Mouse (Mus musculus): ENCODE data around the gene Hist1h3b. TPM values are rescaled to one million over a fixed set of nuclear protein-coding genes. Genes with fewer than 3 reads are reported as not detected.
"Not testable (repeated sequence)": the region's sequence is repeated elsewhere in the genome, so short reads cannot be mapped to it uniquely, and the experiment has no call there.

Gene Hist1h3b
- total RNA-seq (2014; fragmentation: Nextera tagmentation) (324 and 486 TPM in 2 replicates), total RNA-seq (2017) (276 and 731 TPM in 2 replicates)

- ATAC-seq (replicated peaks; ENCODE audit: low FRiP score, low TSS enrichment, poor library complexity, severe bottlenecking), result peak; percentile 71
Measured at GRCm38 (mm10) chr13:23752067-23752741, at the start of gene Hist1h3b. Gene Hist1h3b (plus strand): TSS chr13:23752267.

- ATAC-seq (replicated peaks; ENCODE audit: low FRiP score, low TSS enrichment, poor library complexity, severe bottlenecking), result not testable (repeated sequence)
Measured at GRCm38 (mm10) chr13:23702801-23703200, 49.3 kb upstream of the Hist1h3b start.

- no peak for ATAC-seq (replicated peaks; ENCODE audit: low FRiP score, low TSS enrichment, poor library complexity, severe bottlenecking)
Measured at GRCm38 (mm10) chr13:23705751-23706356, 46.2 kb upstream of the Hist1h3b start.

GRCm38 (mm10) chr13:23706771-23707170 is 45.3 kb upstream of the Hist1h3b start:
- no peak for ATAC-seq (replicated peaks; ENCODE audit: low FRiP score, low TSS enrichment, poor library complexity, severe bottlenecking)

GRCm38 (mm10) chr13:23708041-23708440 is 44.0 kb upstream of the Hist1h3b start:
- no peak for ATAC-seq (replicated peaks; ENCODE audit: low FRiP score, low TSS enrichment, poor library complexity, severe bottlenecking)

- ATAC-seq (replicated peaks; ENCODE audit: low FRiP score, low TSS enrichment, poor library complexity, severe bottlenecking), result no peak
Measured at GRCm38 (mm10) chr13:23708654-23709053, 43.4 kb upstream of the Hist1h3b start.

- no peak for ATAC-seq (replicated peaks; ENCODE audit: low FRiP score, low TSS enrichment, poor library complexity, severe bottlenecking)
Measured at GRCm38 (mm10) chr13:23709714-23710373, 42.2 kb upstream of the Hist1h3b start.

GRCm38 (mm10) chr13:23710374-23711089 is 41.5 kb upstream of the Hist1h3b start, which contains the start of gene Hfe:
Gene Hfe (minus strand): TSS chr13:23710854.
- peak; percentile 73 for ATAC-seq (replicated peaks; ENCODE audit: low FRiP score, low TSS enrichment, poor library complexity, severe bottlenecking)

- no peak for ATAC-seq (replicated peaks; ENCODE audit: low FRiP score, low TSS enrichment, poor library complexity, severe bottlenecking)
Measured at GRCm38 (mm10) chr13:23716261-23717042, 35.6 kb upstream of the Hist1h3b start.

GRCm38 (mm10) chr13:23717176-23717575 is 34.9 kb upstream of the Hist1h3b start:
- no peak for ATAC-seq (replicated peaks; ENCODE audit: low FRiP score, low TSS enrichment, poor library complexity, severe bottlenecking)

GRCm38 (mm10) chr13:23717593-23718245 is 34.3 kb upstream of the Hist1h3b start:
- not testable (repeated sequence) for ATAC-seq (replicated peaks; ENCODE audit: low FRiP score, low TSS enrichment, poor library complexity, severe bottlenecking)

- ATAC-seq (replicated peaks; ENCODE audit: low FRiP score, low TSS enrichment, poor library complexity, severe bottlenecking), result peak; percentile 52; the same call in 1 of the 2 replicates
Measured at GRCm38 (mm10) chr13:23724239-23724638, 27.8 kb upstream of the Hist1h3b start.

- no peak for ATAC-seq (replicated peaks; ENCODE audit: low FRiP score, low TSS enrichment, poor library complexity, severe bottlenecking)
Measured at GRCm38 (mm10) chr13:23725213-23725612, 26.9 kb upstream of the Hist1h3b start.

GRCm38 (mm10) chr13:23728472-23729191 is 23.4 kb upstream of the Hist1h3b start:
- ATAC-seq (replicated peaks; ENCODE audit: low FRiP score, low TSS enrichment, poor library complexity, severe bottlenecking), result no peak

GRCm38 (mm10) chr13:23729192-23729525 is 22.9 kb upstream of the Hist1h3b start:
- ATAC-seq (replicated peaks; ENCODE audit: low FRiP score, low TSS enrichment, poor library complexity, severe bottlenecking), result no peak

- no peak for ATAC-seq (replicated peaks; ENCODE audit: low FRiP score, low TSS enrichment, poor library complexity, severe bottlenecking)
Measured at GRCm38 (mm10) chr13:23729706-23730105, 22.4 kb upstream of the Hist1h3b start.

GRCm38 (mm10) chr13:23730479-23730878 is 21.6 kb upstream of the Hist1h3b start:
- no peak for ATAC-seq (replicated peaks; ENCODE audit: low FRiP score, low TSS enrichment, poor library complexity, severe bottlenecking)

Measured in megakaryocyte-erythroid progenitor cell, adult 5-6 weeks (primary cell).